Mouse (Mus musculus) adrenal gland, postnatal 14 days (tissue): ENCODE data around the gene Cyp2c38. TPM values are rescaled to one million over a fixed set of nuclear protein-coding genes. Genes with fewer than 3 reads are reported as not detected.
"Not testable (repeated sequence)": the region's sequence is repeated elsewhere in the genome, so short reads cannot be mapped to it uniquely, and the experiment has no call there.

Experiments used
- DNase-seq: peaks from one replicate; pipeline ENCODE4 v3.0.0; 2021; ENCODE audit warnings: mixed read lengths
- long read RNA-seq, 2 experiments: library from polyadenylated mRNA; stranded (forward); transcript quantifications; one replicate each; pipeline ENCODE4 v2.0.0; 2021
- total RNA-seq: library from RNA; stranded (reverse); gene quantifications from 2 replicates; pipeline ENCODE4 v1.2.3, GENCODE M21; 2021

Gene Cyp2c38
- not detected in 2 replicates for total RNA-seq
- long read RNA-seq, experiment 1, result 0 reads
- long read RNA-seq, experiment 2, result 0 reads

DNA sequence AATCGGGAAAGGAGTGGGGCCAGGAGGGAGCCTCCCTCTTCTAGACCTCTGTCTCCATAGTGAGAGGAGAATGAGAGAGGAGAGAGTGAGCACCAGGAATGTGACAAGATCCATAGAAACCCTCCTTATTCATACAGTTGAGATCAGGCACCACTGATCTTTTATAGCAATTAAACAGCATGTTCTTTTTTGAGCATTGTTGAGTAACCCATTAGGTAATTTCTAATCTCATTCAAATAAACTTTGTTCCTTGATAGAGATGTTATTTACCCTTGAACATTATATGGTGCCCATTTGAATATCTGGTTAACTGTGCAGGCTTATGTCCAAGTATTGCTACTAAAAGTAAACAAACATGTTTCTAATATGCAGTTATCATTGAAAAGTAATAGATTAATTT, at the start of gene Cyp2c38:
TSS of gene Cyp2c38 (minus strand) at position 135 of the 400 bp plus-strand sequence.
- DNase-seq, result no peak

DNA sequence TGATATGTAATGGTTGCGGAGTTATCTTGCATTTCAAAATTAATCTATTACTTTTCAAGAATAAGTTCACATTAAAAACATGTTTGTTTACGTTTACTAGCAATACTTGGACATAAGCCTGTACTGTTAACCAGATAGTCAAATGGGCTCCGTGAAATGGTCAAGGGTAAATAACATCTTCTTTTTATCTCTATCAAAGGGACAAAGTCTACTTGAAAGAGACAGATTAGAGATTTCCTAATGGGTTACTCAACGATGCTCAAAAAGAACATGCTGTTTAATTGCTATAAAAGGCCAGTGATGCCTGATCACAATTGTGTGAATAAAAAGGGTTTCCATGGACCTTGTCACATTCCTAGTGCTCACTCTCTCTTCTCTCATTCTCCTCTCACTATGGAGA, 47.7 kb upstream of the Cyp2c38 start, which contains the start of gene Cyp2c39:
TSS of gene Cyp2c39 (plus strand) at position 329 of the 400 bp plus-strand sequence.
- no peak for DNase-seq

DNA sequence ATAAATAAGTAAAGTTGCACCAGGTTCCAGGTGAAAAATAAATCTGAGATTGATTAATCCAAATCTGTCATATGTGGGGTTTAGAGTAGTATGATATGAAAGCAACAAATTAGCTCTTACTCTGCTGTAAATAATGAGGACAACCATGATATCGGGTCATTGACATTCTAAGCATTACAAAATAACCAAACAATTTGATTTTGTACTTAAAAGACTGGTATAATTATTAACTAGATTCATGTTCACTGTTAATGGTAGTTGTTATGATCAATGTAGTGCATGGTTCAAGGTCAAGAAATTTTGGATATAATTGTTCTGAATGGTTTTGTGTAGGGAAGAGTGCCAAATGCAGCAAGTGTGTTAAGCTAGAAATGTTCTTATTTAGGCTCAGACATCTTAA, 46.7 kb upstream of the Cyp2c38 start:
- DNase-seq, result no peak

DNA sequence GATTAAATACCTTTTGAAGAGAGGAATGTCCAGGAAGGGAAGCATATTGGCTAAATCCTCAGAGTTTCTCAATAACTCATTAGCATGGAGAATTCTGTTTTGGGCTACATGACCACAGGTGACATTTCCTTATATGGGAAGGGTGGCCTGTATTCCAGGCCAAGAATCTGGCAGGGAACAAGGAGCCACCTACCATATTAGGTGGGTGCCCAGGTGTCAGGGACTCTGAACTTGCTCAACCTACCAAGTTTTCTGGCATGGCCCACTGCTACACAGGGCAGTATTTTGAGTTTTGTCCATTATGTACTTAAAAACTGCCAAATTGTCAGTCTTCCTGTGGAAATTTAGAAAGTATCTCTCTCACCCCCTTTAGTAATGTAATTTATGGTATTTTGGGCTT, 43.5 kb upstream of the Cyp2c38 start:
- DNase-seq, result no peak

DNA sequence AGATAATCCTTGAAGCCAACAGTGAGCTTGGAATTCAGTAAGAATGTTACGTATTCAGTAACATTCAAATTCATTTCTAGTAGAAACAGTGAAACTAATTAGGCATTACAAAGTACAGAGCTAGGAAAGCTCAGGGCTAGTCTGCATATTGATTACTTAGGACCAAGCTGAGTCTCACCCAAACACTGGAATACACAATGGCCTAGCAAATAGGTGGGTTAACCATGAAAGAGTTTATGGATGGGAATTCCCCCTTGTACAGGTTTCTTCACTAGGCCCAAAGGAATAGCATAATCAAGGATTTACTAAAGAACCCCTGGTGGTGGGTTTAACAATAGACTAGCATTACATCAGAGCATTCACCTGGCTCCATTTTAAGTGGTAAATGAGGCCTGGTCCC, 21.1 kb upstream of the Cyp2c38 start:
- not testable (repeated sequence) for DNase-seq

DNA sequence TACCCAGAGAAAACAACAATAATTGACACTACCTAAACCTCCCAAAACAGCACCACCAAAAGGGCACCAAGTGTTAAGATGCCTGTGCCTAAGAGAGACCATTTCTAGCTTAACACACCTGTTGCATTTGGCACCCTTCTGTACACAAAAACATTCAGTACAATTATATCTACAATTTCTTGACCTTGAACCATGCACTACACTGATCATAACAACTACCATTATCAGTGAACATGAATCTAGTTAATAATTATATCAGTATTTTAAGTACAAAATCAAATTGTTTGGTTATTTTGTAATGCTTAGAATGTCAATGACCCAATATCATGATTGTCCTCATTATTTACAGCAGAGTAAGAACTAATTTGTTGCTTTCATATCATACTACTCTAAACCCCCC, 1.0 kb upstream of the Cyp2c38 start:
- DNase-seq, result no peak

Other genes with a start within 250 kb of the Cyp2c38 start
- 0.94 and 35.5 TPM in 2 replicates for gene Cyp2c29, start 193.7 kb downstream of the Cyp2c38 start, total RNA-seq
- 0.48 TPM in 1 of 2 replicates, not detected in the other for gene Cyp2c39, start 47.8 kb upstream of the Cyp2c38 start, total RNA-seq
- 3.2 TPM in 1 of 2 replicates, not detected in the other for gene Cyp2c67, start 186.0 kb upstream of the Cyp2c38 start, total RNA-seq